Mouse (Mus musculus) midbrain, embryonic 10.5 days (tissue): ENCODE results near the gene Spr. TPM values are rescaled to one million over a fixed set of nuclear protein-coding genes. Genes with fewer than 3 reads are reported as not detected.
"Not testable (repeated sequence)": the region's sequence is repeated elsewhere in the genome, so short reads cannot be mapped to it uniquely, and the experiment has no call there.

Experiments
- DNase-seq: peaks from one replicate; pipeline ENCODE4 v3.0.0-alpha.2; 2017; ENCODE audit warnings: low spot score
- H3K27ac ChIP-seq: fragments of 300-500 bp; sonication (generic); replicated peaks from 2 replicates; pipeline ENCODE4 v1.5.1; 2016; ENCODE audit warnings: mild to moderate bottlenecking
- H3K27me3 ChIP-seq: fragments of 300-500 bp; sonication (generic); 2 replicates; pipeline ENCODE4 v1.6.1; 2016; ENCODE audit warnings: low read depth, mild to moderate bottlenecking; ENCODE audit not compliant: poor library complexity, severe bottlenecking
- H3K36me3 ChIP-seq: fragments of 300-500 bp; sonication (generic); 2 replicates; pipeline ENCODE4 v1.6.1; 2016; ENCODE audit warnings: mild to moderate bottlenecking, moderate library complexity
- H3K4me1 ChIP-seq: fragments of 300-500 bp; sonication (generic); 2 replicates; pipeline ENCODE4 v1.6.1; 2016
- H3K4me3 ChIP-seq: fragments of 300-500 bp; sonication (generic); 2 replicates; pipeline ENCODE4 v1.5.1; 2016; ENCODE audit warnings: mild to moderate bottlenecking, moderate library complexity
- H3K9me3 ChIP-seq: fragments of 300-500 bp; sonication (generic); replicated peaks from 2 replicates; pipeline ENCODE4 v1.6.1; 2016; ENCODE audit warnings: mild to moderate bottlenecking
- whole genome bisulfite sequencing: fragments of 180-500 bp; shearing (Covaris S2); methylation state at CpG from one replicate; pipeline ENCODE4 v1.1.7; 2016; 5-methylcytosine and 5-hydroxymethylcytosine counted together
- polyA plus RNA-seq: library from polyadenylated mRNA; unstranded; fragments of >200 nt; fragmentation: Nextera tagmentation; extraction: Ambion mirVana; gene quantifications from 2 replicates; pipeline ENCODE4 v1.2.1, GENCODE M21; 2016

Gene Spr
- 48.5 and 55.7 TPM in 2 replicates for polyA plus RNA-seq

GRCm38 (mm10) chr6:85137217-85138035 lies at the start of gene Spr:
Gene Spr (minus strand): TSS chr6:85137766.
- DNase-seq = peak; percentile 90
- no peaks in the 10 kb centered on the region for H3K27me3 ChIP-seq
- peaks cover 16% of the 10 kb centered on the region for H3K36me3 ChIP-seq
- under 1% methylated on average over 49 of the region's 49 CpGs for WGBS
- peak within 1 kb of the TSS; percentile 93 for H3K27ac ChIP-seq
- no peaks in the 10 kb centered on the region for H3K9me3 ChIP-seq
- H3K4me3 ChIP-seq = peak within 1 kb of the TSS; percentile 76
- H3K4me1 ChIP-seq = peaks cover 16% of the 10 kb centered on the region

GRCm38 (mm10) chr6:85186744-85187059 lies 49.1 kb upstream of the Spr start:
- H3K27ac ChIP-seq = no peak overlapping the region
- H3K4me1 ChIP-seq = peaks cover 54% of the 10 kb centered on the region
- no peaks in the 10 kb centered on the region for H3K9me3 ChIP-seq
- H3K27me3 ChIP-seq = peaks cover 98% of the 10 kb centered on the region
- DNase-seq = peak; percentile 42
- no peaks in the 10 kb centered on the region for H3K36me3 ChIP-seq
- H3K4me3 ChIP-seq = peak overlapping the region; percentile 57
- WGBS = under 1% methylated on average over 15 of the region's 15 CpGs

- 1% methylated on average over 33 of the region's 33 CpGs for WGBS
- peak; percentile 67 for DNase-seq
- Histone ChIP-seq H3K4me1 (peaks cover 54% of the 10 kb centered on the region), H3K27ac (no peak overlapping the region), H3K4me3 (peak overlapping the region; percentile 57), H3K27me3 (peaks cover 98% of the 10 kb centered on the region), H3K9me3 (no peaks in the 10 kb centered on the region), H3K36me3 (no peaks in the 10 kb centered on the region)
Observed at GRCm38 (mm10) chr6:85186033-85186743, 48.6 kb upstream of the Spr start.

- H3K36me3 ChIP-seq = no peaks in the 10 kb centered on the region
- H3K4me1 ChIP-seq = peaks cover 38% of the 10 kb centered on the region
- H3K9me3 ChIP-seq = no peaks in the 10 kb centered on the region
- no peak for DNase-seq
- WGBS = 65% methylated on average over 3 of the region's 3 CpGs
- H3K27me3 ChIP-seq = peaks cover 94% of the 10 kb centered on the region
- no peak overlapping the region for H3K4me3 ChIP-seq
- no peak overlapping the region for H3K27ac ChIP-seq
Observed at GRCm38 (mm10) chr6:85183951-85184350, 46.4 kb upstream of the Spr start.

GRCm38 (mm10) chr6:85180036-85180435 lies 42.5 kb upstream of the Spr start:
- Histone ChIP-seq H3K9me3 (no peaks in the 10 kb centered on the region), H3K27me3 (peaks cover 55% of the 10 kb centered on the region), H3K4me1 (no peaks in the 10 kb centered on the region), H3K36me3 (no peaks in the 10 kb centered on the region), H3K27ac (no peak overlapping the region), H3K4me3 (no peak overlapping the region)
- no peak for DNase-seq
- WGBS = 64% methylated on average over 2 of the region's 2 CpGs

GRCm38 (mm10) chr6:85179569-85179968 lies 42.0 kb upstream of the Spr start:
- Histone ChIP-seq H3K9me3 (no peaks in the 10 kb centered on the region), H3K36me3 (no peaks in the 10 kb centered on the region), H3K27me3 (peaks cover 51% of the 10 kb centered on the region), H3K4me1 (no peaks in the 10 kb centered on the region), H3K4me3 (no peak overlapping the region), H3K27ac (no peak overlapping the region)
- WGBS = 85% methylated on average over 3 of the region's 3 CpGs
- DNase-seq = no peak

GRCm38 (mm10) chr6:85165440-85165921 lies 27.9 kb upstream of the Spr start:
- peak; percentile 41 for DNase-seq
- Histone ChIP-seq H3K4me3 (no peak overlapping the region), H3K4me1 (peaks cover 40% of the 10 kb centered on the region), H3K27me3 (peaks cover 17% of the 10 kb centered on the region), H3K9me3 (no peaks in the 10 kb centered on the region), H3K36me3 (no peaks in the 10 kb centered on the region), H3K27ac (peak overlapping the region; percentile 72)
- WGBS = 51% methylated on average over 11 of the region's 11 CpGs

- Histone ChIP-seq H3K4me3 (no peak overlapping the region), H3K27me3 (peaks cover 8% of the 10 kb centered on the region), H3K36me3 (no peaks in the 10 kb centered on the region), H3K9me3 (no peaks in the 10 kb centered on the region), H3K4me1 (peaks cover 37% of the 10 kb centered on the region), H3K27ac (peak overlapping the region; percentile 28; the same call in 1 of the 2 replicates)
- DNase-seq = peak; percentile 80
- WGBS = 43% methylated on average over 4 of the region's 4 CpGs
Observed at GRCm38 (mm10) chr6:85160201-85160923, 22.8 kb upstream of the Spr start.

GRCm38 (mm10) chr6:85159092-85159760 lies 21.7 kb upstream of the Spr start:
- H3K4me1 ChIP-seq = peaks cover 41% of the 10 kb centered on the region
- peak; percentile 59 for DNase-seq
- H3K27me3 ChIP-seq, H3K4me3 ChIP-seq, H3K36me3 ChIP-seq, H3K27ac ChIP-seq, H3K9me3 ChIP-seq: not testable (repeated sequence)
- 29% methylated on average over 6 of the region's 6 CpGs for WGBS

- H3K4me1 ChIP-seq = peaks cover 36% of the 10 kb centered on the region
- not testable (repeated sequence) for H3K4me3 ChIP-seq, H3K27me3 ChIP-seq, DNase-seq, H3K27ac ChIP-seq, H3K36me3 ChIP-seq, H3K9me3 ChIP-seq
- 78% methylated on average over 4 of the region's 4 CpGs for WGBS
Observed at GRCm38 (mm10) chr6:85158040-85158804, 20.7 kb upstream of the Spr start.

GRCm38 (mm10) chr6:85156551-85156950 lies 19.0 kb upstream of the Spr start:
- H3K9me3 ChIP-seq, DNase-seq, H3K27ac ChIP-seq, H3K4me3 ChIP-seq, H3K27me3 ChIP-seq, H3K36me3 ChIP-seq: not testable (repeated sequence)
- WGBS = 85% methylated on average over 2 of the region's 2 CpGs
- peaks cover 29% of the 10 kb centered on the region for H3K4me1 ChIP-seq
